Mouse (Mus musculus) testis, adult 2 months (tissue): ENCODE measurements around the gene Pdzd8. TPM values are rescaled to one million over a fixed set of nuclear protein-coding genes. Genes with fewer than 3 reads are reported as not detected.

Experiments
- H3K27ac ChIP-seq: fragments of 200-500 bp; 2 replicates; pipeline ENCODE4 v1.5.1; 2012; ENCODE audit warnings: low read depth, low read length; ENCODE audit not compliant: control insufficient read depth, insufficient read depth
- H3K27me3 ChIP-seq: fragments of 200-500 bp; 2 replicates; pipeline ENCODE4 v1.6.1; 2012; ENCODE audit warnings: mild to moderate bottlenecking, low read length, moderate library complexity; ENCODE audit not compliant: control insufficient read depth, insufficient read depth
- H3K36me3 ChIP-seq: fragments of 200-500 bp; 2 replicates; pipeline ENCODE4 v1.6.1; 2012; ENCODE audit warnings: mild to moderate bottlenecking, low read length; ENCODE audit not compliant: control insufficient read depth, insufficient read depth
- H3K4me1 ChIP-seq: fragments of 200-500 bp; 2 replicates; pipeline ENCODE4 v1.6.1; 2012; ENCODE audit warnings: low read length; ENCODE audit not compliant: control insufficient read depth, insufficient read depth
- H3K4me3 ChIP-seq: fragments of 200-500 bp; 2 replicates; pipeline ENCODE4 v1.5.1; 2012; ENCODE audit warnings: low read depth, mild to moderate bottlenecking, low read length, moderate library complexity, mixed read lengths; ENCODE audit not compliant: control insufficient read depth
- CTCF ChIP-seq: fragments of 200-500 bp; IDR thresholded peaks from 2 replicates; pipeline ENCODE4 v1.5.1; 2012; ENCODE audit warnings: low read depth, mild to moderate bottlenecking, inconsistent platforms, low read length, moderate library complexity; ENCODE audit not compliant: control insufficient read depth, insufficient read depth, insufficient replicate concordance
- POLR2A ChIP-seq: fragments of 200-500 bp; IDR thresholded peaks from 2 replicates; pipeline ENCODE4 v1.6.1; 2012; ENCODE audit warnings: low read depth, mild to moderate bottlenecking, inconsistent platforms, low read length, moderate library complexity; ENCODE audit not compliant: control insufficient read depth
- polyA plus RNA-seq: library from polyadenylated mRNA; depleted of rRNA; stranded (reverse); fragments of >200 nt; gene quantifications from 2 replicates; pipeline ENCODE4 v1.2.3, GENCODE M21; 2012

Gene Pdzd8
- polyA plus RNA-seq, 1 experiment, result 41.8 TPM

DNA sequence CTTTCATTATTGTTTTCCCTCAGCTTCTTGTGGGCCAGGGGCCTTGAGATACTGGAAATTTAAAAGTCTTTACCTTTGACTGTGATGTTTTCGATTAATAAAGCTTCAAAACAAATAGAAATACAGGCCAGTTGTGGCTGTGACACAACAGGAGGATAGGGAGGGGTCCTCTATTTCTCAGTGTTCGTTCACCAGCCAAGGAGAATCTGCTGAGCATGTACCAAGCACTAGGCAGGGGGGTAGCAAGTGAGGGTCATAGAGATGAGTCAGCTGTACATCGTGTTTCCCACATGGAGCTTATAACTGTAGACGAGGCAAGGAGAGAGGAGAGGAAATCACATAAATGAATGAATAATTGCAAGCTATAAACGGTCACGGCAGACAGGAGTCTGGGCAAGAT, 17.1 kb upstream of the Pdzd8 start:
- TF ChIP-seq POLR2A (no peak), CTCF (no peak)
- H3K4me3 ChIP-seq, result no peak overlapping the region
- no peak overlapping the region for H3K27ac ChIP-seq
- no peaks in the 10 kb centered on the region for H3K36me3 ChIP-seq
- H3K4me1 ChIP-seq, result no peaks in the 10 kb centered on the region
- H3K27me3 ChIP-seq, result no peaks in the 10 kb centered on the region

GRCm38 (mm10) chr19:59360486-59360896, 14.9 kb upstream of the Pdzd8 start:
- no peaks in the 10 kb centered on the region for H3K4me1 ChIP-seq
- TF ChIP-seq POLR2A, result no peak
- TF ChIP-seq CTCF, result no peak
- no peak overlapping the region for H3K4me3 ChIP-seq
- no peaks in the 10 kb centered on the region for H3K27me3 ChIP-seq
- H3K27ac ChIP-seq, result no peak overlapping the region
- H3K36me3 ChIP-seq, result no peaks in the 10 kb centered on the region

GRCm38 (mm10) chr19:59359202-59359601, 13.6 kb upstream of the Pdzd8 start:
- TF ChIP-seq POLR2A, result no peak
- TF ChIP-seq CTCF, result no peak
- H3K4me3 ChIP-seq, result no peak overlapping the region
- no peaks in the 10 kb centered on the region for H3K27me3 ChIP-seq

GRCm38 (mm10) chr19:59357878-59358277, 12.3 kb upstream of the Pdzd8 start:
- H3K4me3 ChIP-seq, result no peak overlapping the region
- TF ChIP-seq POLR2A, result no peak
- TF ChIP-seq CTCF, result no peak
- no peaks in the 10 kb centered on the region for H3K36me3 ChIP-seq
- no peaks in the 10 kb centered on the region for H3K27me3 ChIP-seq
- H3K4me1 ChIP-seq, result no peaks in the 10 kb centered on the region
- H3K27ac ChIP-seq, result no peak overlapping the region

More at GRCm38 (mm10) chr19:59359202-59359601, 13.6 kb upstream of the Pdzd8 start:
- no peak overlapping the region for H3K27ac ChIP-seq
- H3K36me3 ChIP-seq, result no peaks in the 10 kb centered on the region
- no peaks in the 10 kb centered on the region for H3K4me1 ChIP-seq

DNA sequence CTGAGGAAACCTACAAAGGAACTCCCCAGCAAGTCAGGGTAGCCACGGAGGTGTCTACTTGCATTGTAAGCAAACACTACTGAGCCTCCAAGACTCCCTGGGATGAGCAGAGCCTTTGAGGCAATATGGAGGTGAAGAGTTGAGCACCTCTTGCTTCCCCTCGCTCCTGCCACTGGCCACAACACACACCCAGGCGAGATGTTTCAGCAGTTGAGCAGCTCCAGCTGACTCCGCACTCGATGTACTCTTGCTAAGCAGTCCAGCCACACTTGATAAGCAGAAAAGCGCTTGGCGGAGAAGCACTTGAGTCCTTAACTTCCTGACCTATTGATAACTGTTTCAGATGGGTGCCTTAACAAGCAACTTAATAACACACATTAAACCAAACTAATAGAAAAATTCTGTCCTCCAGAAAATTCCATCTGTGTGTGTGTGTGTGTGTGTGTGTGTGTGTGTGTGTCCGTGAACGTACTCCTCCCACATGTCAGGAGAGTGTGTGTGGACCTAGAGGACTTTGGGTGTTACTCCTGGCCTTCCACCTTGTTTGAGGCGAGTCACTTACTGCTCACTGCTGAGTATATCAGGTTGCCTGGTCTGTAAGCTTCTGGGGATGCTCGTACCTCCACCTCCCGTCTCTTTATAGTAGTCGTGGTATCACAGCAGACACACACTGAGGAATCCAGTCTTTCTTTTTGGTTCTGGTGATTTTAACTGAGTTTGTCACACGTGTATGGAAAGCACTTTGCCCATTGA, 11.4 kb upstream of the Pdzd8 start:
- TF ChIP-seq CTCF, result no peak
- no peak for TF ChIP-seq POLR2A
- Histone ChIP-seq H3K27me3 (no peaks in the 10 kb centered on the region), H3K27ac (no peak overlapping the region), H3K4me3 (no peak overlapping the region), H3K36me3 (no peaks in the 10 kb centered on the region), H3K4me1 (no peaks in the 10 kb centered on the region)

DNA sequence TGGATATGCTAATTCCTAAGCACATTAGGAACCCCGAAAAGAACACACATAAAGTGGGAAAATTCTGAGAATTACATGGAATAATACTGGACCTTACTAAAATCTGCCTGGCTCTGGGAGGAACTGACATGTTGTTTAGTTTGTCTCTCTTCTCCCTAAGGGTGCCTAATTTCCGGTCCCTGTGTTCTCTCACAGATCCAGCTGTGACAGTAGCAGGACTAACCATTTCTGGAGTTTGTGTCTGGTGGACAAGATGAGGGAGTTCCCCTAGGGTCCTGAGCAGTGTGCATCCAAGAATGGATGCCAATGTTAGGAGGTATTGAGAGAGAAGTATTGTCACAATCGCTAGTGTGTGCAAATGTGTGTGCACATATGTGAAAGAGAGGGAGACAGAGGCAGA, 10.8 kb upstream of the Pdzd8 start:
- Histone ChIP-seq H3K27ac (no peak overlapping the region), H3K36me3 (no peaks in the 10 kb centered on the region), H3K4me3 (no peak overlapping the region), H3K4me1 (no peaks in the 10 kb centered on the region), H3K27me3 (no peaks in the 10 kb centered on the region)
- TF ChIP-seq CTCF (no peak), POLR2A (no peak)

- Histone ChIP-seq H3K36me3 (no peaks in the 10 kb centered on the region), H3K27me3 (no peaks in the 10 kb centered on the region), H3K27ac (no peak overlapping the region), H3K4me3 (no peak overlapping the region), H3K4me1 (no peaks in the 10 kb centered on the region)
- no peak for TF ChIP-seq POLR2A
- TF ChIP-seq CTCF, result no peak
These were observed 9.3 kb upstream of the Pdzd8 start for GRCm38 (mm10) chr19:59354906-59355305.
